Mouse (Mus musculus) right cerebral cortex, adult 2 months (tissue): ENCODE results near the gene Optc.

Source experiments
- DNase-seq, 2 experiments: peaks; one replicate each; pipeline ENCODE4 v3.0.0; 2021 to 2022; ENCODE audit warnings: low spot score in 2 of 2

Optc gene

DNA sequence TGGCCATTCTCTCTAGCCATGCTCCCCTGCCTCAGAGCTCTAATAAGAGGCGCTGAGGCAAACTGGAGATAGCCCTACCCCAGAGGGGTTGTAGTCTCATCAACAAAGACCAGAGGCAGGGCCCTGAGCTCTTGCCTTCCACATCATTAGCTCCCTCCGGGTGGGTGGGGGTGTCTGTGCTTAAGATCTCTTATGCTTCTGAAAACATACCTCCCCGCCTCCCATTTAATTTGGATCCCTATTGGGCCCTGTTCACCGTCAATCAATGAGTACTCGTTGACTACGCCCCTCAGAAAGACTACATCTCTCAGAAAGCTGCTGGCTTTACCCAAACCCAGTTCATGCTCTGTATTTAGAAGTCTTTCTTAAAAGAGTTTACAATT, 10.3 kb upstream of the Optc start:
- no peak for DNase-seq

DNA sequence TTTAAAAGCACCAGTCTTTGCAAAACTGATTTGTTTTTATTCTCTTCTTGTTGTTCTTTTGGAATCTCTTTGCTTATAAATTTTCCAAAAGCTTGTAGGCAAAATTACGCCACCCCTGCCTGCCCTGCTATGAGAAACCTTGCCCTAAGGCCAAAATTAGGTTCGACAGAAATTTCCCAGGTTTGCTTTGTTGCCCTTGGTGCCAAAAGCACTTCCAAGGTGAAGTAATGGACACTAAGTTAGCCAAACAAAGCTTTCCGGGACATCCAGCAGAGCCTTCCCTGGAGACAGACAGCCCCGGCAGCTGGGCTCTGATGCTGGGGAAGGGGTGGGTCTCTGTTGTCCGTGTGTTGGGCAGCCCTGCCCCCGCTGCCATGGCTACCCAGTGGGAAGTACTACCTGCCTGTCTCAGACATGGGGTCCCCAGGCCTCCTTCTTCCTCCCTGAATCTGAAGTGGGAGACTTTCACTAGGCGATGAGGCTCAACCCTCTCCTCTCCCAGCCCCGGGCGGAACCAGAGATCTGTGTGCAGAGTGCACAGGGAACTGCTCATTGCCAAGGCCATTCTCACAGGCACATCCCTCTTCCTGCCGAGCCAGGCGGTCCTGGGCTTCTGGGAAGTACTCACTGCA, 9.8 kb upstream of the Optc start:
- no peak for DNase-seq

DNA sequence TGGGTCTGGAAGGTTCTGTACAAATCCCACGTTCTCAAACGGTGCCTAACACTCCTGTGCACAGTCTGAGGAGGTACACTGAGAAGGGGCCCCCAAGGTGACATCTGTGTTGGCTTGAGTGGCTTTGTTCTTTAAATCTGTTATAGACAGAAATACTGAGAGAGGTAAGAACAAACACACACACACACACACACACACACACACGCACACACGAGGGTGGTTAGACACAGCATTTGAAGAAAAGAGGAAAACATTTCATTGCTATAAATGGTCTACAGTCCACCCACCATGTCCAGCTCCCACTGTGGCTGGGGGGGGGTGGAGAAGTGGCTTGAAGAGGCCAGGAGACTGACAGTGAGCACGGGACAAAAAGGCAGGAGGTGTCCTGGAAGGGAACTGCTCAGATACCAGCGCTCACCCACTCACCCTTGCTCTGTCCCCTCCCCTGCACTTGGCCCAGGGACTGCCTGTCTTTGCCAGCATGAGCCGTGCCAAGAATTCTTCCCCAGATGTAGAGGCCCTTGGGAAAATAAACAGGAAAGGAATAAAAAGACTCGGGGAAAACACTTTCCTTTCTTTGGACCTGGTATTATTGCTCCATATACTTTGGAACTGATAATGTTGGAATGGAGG, 8.0 kb upstream of the Optc start:
- peak; percentile 67 to 73 for DNase-seq

GRCm38 (mm10) chr1:133915115-133915514, 7.3 kb upstream of the Optc start:
- no peak for DNase-seq

- no peak for DNase-seq
Measured at GRCm38 (mm10) chr1:133913018-133913417, 5.2 kb upstream of the Optc start.

- peak in 1 of 2 experiments; percentile 82 for DNase-seq
Measured at GRCm38 (mm10) chr1:133911456-133911855, 3.7 kb upstream of the Optc start.

- no peak for DNase-seq
Measured at GRCm38 (mm10) chr1:133911008-133911407, 3.2 kb upstream of the Optc start.

DNA sequence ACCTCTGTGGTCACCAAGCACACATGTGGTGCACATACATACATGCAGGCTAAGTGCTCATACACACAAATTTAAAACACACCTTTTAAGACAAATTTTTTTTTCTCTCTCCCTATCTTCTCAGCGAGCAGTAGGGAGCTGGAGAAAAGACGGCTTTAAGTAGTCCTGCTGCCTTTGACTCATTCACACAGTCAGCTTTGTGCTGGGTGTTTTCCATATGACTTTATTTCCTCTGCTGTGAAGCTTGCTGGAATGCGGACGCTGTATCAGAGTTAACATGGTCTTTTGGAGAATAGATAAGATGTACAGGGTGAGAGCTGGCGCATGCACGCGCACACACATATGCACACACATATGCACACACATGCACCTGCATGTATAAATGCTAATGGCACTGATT, 2.3 kb upstream of the Optc start:
- DNase-seq: no peak

- DNase-seq: peak; percentile 50 to 57
Measured at GRCm38 (mm10) chr1:133908659-133909575, 1.1 kb upstream of the Optc start.

- DNase-seq: no peak
Measured at GRCm38 (mm10) chr1:133906420-133906819, 1.4 kb downstream of the Optc start.

- no peak for DNase-seq
Measured at GRCm38 (mm10) chr1:133900825-133901224, 7.0 kb downstream of the Optc start.

GRCm38 (mm10) chr1:133899043-133899542, 8.7 kb downstream of the Optc start:
- no peak for DNase-seq

- DNase-seq: peak in 1 of 2 experiments; percentile 49
Measured at GRCm38 (mm10) chr1:133897293-133897692, 10.5 kb downstream of the Optc start.

- no peak for DNase-seq
Measured at GRCm38 (mm10) chr1:133891489-133891888, 16.3 kb downstream of the Optc start.

DNA sequence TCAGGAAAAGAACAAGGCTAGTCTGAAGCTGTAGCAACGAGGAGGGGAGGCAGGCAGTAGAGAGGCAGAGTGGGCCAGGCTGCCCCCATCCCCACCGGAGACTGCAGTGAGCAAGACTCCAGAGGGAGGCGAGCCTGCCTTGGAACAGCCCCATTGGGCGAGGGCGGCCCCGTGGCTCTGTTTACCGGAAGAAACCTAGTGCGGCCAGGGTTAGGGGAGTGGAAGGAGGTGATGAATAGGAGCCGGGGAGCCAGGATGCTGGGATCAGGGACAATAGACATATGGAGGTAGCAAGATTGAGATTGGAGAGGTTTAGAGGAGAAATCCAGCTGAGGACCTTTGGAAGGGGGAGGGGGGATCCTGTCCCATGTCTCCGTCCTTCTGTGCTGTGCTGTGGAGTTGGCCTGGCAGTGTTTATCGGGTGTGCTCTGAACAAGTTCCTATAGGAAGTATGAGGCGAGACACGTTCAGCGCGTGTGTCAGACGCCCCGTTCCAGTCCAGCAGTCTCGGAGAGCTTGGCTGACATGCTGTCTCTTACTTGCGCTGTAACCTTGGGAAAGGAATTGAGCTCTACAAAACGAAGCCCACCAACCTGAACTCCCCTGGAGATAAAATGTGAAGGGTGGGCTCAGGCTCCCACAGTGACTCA, 17.7 kb downstream of the Optc start:
- DNase-seq: no peak

DNA sequence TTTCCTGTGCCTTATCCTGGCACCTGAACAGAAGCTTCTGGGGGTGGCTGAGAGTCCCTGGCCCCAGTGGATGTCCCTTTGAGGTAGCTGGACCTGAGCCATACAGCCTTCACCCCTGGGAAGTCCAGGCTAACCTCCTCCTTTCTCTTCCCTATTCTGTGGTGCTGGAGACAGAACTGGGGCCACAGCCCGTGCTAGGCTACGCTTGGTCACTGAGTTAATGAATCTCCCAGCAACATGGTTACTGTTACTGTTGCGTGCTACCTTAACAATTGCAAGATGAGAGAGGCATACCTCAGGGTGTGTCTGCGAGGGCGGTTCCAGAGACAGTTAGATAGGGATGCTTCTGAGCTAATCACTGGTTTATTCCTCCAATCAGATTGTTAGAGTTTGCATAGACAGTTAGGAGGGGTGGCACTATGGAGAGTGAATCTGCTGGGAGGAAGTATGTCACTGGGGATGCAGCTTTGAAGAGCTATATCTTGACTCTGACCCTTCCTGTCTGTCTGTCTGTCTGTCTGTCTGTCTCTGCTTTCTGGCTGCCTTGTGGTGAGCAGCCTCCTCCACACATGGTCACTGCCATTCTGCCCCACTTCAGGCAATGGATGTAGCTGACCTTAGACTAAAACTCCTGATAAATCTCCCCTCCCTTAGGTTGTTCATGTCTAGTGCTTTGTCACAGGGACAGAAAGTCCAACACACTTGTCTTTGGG, 20.1 kb downstream of the Optc start:
- no peak for DNase-seq

DNA sequence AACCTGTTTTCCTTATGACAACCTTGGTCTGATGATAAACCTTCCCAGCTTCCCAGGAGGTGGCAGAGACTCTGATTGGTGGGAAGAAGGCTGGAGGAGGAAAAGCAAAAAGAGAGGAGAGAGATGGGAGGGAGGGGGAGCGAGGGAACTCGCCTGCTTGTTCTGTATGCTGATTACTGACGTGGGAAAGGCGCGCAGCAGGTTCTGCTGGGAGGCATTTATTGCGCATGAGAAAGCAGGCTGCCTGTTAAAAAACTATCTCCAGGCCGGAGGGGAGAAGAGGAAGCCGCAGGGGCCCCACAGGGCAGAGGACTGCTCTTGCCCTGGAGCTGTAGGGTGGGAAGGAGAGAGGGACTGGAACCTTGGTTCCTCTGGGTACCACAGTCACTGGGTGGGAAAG, 20.8 kb downstream of the Optc start:
- DNase-seq: peak; percentile 73 to 80

DNA sequence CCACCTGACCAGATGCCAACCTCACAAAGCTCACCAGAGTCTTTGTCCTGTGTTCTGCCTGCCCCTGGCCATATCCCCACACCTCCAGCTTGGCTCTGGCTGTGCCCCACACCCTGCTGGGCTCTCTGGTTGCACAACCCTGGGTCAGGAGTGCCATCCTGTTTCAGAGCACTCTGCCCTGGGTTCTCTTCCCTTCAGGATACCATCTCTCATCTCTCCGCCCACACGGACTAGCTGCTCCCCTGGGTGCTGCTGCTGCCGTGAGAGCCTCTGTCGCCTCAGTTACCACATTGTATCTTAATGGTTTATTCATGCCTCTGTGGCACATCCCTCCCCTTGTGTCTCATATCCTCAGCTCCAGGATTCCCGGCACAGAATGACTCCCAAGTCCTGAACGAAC, 21.4 kb downstream of the Optc start:
- DNase-seq: peak in 1 of 2 experiments; percentile 39

DNA sequence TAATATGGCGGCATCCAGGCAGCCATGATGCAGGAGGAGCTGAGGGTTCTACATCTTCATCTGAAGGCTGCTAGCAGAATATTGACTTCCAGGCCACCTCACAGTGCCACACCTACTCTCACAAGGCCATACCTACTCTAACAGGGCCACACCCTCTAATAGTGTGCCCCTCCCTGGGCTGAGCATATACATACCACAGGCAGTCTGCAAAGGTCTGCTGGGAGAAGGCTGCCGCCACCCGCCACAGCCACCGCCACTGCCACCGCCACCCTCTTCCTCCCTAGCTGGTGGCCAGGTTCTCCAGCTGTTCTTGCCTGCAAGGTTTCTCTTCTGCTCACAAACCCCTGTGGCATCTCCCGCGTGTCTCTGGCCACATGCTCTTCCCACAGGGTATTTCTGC, 22.0 kb downstream of the Optc start:
- no peak for DNase-seq

- DNase-seq: no peak
Measured at GRCm38 (mm10) chr1:133884746-133885145, 23.1 kb downstream of the Optc start.

DNA sequence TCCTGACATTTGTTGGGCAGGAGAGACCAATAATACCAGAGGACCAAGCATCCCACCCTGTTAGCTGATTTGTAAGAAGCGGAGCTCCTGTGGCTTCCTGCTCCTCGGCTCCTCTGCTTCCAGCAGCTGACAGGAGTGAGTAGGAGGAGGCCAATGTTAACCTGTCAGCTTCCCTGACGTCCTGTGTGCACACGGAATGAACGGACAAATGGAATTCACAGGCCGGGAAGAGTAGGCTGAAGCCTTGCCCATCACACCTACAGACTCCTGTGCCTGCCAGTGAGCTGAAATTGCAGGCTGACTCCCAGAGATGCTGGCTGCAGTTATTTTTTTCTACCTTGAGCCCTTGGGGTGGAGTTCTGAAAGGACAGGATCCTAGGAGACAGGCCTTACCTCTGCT, 23.7 kb downstream of the Optc start:
- DNase-seq: peak; percentile 60 to 63
